Mouse (Mus musculus) liver, postnatal 0 days (tissue): ENCODE data around the gene Acss1.

Experiments used
- CTCF ChIP-seq: sonication (generic); IDR thresholded peaks from 2 replicates; pipeline ENCODE4 v1.5.1; 2016; ENCODE audit warnings: antibody characterized with exemption, low read depth
- EP300 ChIP-seq: IDR thresholded peaks from 2 replicates; pipeline ENCODE4 v1.6.1; 2016; ENCODE audit warnings: antibody characterized with exemption, low read depth, mild to moderate bottlenecking

GRCm38 (mm10) chr2:150572463-150572862, 95.8 kb downstream of the Acss1 start:
- TF ChIP-seq CTCF (no peak), EP300 (no peak)
